Mouse (Mus musculus) erythroid progenitor cell, adult 5-6 weeks (primary cell): ENCODE data around the gene Acadvl. TPM values are rescaled to one million over a fixed set of nuclear protein-coding genes. Genes with fewer than 3 reads are reported as not detected.

ENCODE experiments used
- ATAC-seq: replicated peaks from 2 replicates; pipeline ENCODE4 v1.8.0; 2016; ENCODE audit warnings: moderate number of reproducible peaks, mild to moderate bottlenecking, moderate TSS enrichment, inconsistent platforms; ENCODE audit not compliant: poor library complexity, low FRiP score, severe bottlenecking
- total RNA-seq, 2 experiments: library from RNA; stranded (forward) in 1 of 2; stranded (reverse) in 1 of 2; fragments of 150-400 nt in 1 of 2; fragments of 186-747, 209-891 nt in 1 of 2; gene quantifications; 2 replicates each; pipeline versions ENCODE4 v1.2.3 to v1.2.4; 2015 to 2017; ENCODE audit warnings: low replicate concordance in 2 of 2

Gene Acadvl
- total RNA-seq (2015; ENCODE audit: low replicate concordance), result 24.9 and 52.8 TPM in 2 replicates
- 20.7 and 23.4 TPM in 2 replicates for total RNA-seq (2017; ENCODE audit: low replicate concordance)

DNA sequence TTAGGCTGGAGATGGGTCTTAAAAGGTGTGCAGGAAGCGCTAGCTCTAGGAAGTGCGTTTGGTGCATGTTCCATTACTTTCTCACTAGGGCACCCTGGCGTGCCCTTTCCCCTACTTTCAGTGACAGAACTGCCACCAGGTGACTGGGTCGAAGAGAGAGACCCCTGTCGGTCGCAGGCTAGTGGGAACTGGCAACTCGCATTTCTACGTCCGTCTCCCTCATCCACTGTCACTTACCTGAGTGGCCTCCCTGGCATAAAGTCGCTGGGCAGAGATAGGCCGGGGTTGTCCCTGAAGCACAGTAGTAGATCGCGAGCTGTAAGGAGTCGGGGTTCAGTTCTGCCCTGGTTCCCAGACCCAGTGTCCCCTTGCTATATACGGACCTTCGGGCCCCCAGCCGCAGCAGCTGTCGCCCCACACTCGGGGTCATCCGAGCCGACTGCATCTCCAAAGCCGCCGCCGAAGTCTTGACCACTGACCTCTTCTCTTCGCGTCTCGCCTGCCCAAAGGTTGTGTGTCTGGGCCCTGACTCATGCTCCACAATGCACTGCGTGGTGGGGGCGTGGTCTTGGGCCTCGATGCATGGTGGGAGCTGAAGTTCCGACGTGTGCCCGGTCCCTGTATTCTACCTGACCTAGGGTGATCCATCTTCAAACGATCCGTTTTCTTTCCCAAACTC is at the start of gene Acadvl:
Gene Acadvl (minus strand): TSS at position 532 of the 679 bp plus-strand sequence.
- ATAC-seq, result peak; percentile 95

DNA sequence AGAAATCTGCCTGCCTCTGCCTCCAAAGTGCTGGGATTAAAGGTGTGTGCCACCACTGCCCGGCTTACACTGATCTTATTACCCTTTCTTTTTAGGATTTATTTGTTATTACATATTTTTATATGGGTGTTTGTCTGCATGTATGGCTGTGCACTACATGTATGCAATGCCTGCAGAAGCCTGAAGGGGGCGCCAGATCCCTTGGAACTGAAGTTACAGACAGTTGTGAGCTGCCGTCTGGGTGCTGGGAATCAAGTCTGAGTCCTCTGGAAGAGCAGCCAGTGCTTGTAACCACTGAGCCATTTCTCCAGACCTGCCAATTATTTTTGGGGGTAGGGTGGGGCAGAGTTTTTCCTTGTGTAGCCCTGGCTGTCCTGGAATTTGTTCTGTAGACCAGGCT is 47.8 kb upstream of the Acadvl start:
- ATAC-seq, result no peak

DNA sequence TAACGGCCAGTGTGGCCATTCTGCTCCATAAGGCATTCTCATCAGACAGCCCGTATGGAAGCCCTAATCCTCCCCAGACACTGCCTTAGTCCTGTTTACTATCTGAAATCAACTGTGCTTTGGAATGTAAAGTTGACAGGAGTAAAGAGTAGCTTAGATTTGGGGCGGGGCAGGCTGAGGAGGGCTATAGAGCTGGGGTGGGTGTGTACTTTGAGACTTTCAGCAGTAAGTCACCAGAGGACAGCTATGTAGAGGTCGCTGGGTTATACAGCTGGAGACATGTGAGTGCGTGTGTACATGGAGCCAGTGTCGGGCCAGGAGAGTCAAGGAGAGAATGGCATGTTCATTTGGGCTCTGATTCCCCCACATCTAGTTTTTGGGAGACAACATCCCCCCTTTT is 44.7 kb upstream of the Acadvl start:
- ATAC-seq, result no peak

DNA sequence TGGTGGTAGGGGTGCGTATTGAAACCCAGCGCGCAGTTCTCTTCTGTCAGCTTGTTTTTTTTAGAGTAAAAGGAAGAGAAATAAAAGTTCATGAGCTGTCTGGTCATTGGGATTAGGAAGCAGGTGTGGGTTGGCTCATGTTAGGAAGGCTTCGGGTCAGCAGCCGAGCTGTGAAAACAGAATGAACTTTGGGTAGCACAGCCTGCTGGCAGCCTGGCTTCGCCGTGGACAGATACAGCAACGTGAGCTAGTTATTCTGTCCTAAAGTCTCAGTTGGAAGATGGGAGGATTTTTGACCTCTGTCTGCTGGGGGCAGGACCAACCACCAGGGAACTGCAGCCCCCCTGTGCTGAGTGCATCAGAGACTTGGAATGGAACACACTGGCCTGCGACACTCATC is 42.6 kb upstream of the Acadvl start:
- no peak for ATAC-seq

DNA sequence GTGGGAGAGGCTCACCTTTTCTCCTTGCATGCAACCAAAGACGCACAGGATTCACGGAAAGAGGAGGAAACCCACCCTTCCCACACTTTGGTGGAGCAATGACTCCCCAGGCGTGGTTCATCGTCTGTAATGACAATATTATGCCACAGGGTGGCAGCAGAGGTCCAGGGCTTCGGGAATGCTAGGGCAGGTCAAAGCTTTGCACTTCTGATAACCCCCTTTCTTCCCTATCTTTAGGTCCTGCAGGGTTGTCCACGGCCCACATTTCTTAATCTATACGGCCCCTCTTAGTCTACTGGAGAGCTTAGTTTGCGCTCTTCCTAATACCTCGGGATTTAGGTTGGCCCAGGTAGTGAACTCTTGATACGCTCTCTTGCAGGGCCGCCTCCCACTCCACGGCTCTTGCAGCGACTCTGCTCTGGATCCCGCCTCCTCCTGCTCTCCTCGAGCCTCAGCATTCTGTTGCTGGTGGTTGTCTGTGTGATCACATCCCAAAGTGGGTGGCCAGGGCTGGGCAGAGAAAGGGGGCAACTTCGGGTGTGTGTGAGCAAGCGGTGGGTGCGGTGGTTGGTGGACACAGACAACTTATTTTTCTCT is 40.5 kb upstream of the Acadvl start:
- peak; percentile 73 for ATAC-seq

DNA sequence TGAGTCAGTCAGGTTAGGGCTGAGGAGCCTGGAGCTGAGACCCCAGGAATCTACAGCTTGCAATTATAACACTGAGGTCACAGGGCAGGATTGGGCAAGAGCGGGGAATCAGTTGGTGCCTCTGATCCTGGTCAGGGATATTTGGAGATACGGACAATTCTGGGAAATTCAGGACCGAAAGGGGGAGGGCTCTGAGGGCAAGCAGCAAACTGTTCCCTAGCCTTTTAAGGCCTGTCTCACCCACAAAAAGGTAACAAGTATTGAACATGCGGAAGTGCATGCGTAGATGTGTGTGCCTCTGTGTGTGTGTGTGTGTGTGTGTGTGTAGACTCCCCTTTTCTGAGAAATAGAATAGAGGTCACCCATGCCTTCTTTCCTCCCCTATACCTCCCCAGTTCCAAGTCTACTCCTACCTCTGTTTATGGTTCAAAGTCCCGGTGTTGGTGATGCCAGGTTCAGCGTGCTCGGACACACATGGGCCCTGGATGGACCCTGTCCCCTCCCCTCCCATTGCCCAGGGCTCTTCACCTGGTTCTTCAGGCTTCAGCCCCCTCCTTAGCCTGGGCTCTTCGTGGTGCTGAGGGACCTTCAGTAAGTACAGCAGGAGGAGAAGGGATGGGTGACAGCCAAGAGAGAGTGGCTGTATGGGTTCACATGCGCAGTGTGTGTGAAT is 38.8 kb upstream of the Acadvl start, which contains the start of gene Asgr1:
Gene Asgr1 (plus strand): TSS at position 188 of the 673 bp plus-strand sequence.
- ATAC-seq, result no peak

DNA sequence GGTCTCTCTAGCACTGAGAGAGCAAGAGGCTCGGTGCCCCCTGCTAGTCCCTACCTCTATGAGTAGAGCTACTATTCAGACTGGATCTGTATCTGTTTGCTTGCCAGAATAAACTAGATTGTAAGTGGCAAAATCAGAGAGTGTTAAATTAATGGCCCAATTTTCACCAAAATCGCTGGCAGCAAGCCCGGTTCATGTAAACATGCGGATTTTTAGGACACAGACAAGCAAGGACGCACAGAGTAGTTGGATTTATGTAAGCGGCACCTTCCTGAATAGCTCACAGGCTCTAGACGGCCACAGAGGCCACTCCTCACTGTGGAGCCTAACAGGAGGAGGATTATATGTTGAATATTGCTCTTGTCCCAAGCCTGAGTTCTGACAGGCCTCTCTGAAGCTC is 37.9 kb upstream of the Acadvl start:
- ATAC-seq, result no peak

DNA sequence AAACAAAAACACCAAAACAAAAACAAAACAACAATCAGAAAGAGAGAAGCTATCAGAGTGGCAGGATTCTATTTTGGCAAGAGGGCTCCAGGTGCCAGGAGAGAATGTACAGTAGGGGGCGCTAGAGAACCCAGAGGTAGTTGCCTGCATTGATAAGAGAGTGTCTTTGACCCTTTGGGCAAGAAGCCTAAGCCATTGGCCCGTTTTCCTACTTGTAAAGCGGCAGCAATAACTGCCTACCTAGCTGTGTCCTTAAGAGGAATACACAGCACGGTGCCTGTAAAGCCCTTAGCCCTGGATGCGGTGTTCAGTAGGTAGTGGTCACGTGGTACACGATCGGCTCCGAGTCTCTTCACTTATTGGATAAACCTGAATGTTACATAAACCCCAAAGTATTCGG is 34.6 kb upstream of the Acadvl start:
- no peak for ATAC-seq

DNA sequence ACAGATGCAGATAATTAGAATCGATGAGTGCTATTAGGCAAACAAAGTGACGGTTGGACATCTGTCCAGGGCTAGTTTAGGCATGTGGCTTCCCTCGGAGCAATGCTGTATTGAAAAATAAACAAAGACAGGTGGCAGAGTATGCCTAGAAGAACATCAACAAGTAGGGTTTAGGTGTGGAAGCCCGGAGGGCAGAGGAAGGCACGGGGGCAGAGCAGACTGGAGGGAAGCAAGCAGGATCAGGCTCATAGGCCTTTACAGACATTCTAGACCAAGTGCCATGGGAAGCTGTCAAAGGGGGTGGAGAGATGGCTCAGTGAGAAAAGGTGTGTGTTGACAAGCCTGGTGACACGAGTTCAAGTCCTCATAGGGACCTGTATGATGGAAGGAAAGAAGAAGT is 34.2 kb upstream of the Acadvl start:
- no peak for ATAC-seq

DNA sequence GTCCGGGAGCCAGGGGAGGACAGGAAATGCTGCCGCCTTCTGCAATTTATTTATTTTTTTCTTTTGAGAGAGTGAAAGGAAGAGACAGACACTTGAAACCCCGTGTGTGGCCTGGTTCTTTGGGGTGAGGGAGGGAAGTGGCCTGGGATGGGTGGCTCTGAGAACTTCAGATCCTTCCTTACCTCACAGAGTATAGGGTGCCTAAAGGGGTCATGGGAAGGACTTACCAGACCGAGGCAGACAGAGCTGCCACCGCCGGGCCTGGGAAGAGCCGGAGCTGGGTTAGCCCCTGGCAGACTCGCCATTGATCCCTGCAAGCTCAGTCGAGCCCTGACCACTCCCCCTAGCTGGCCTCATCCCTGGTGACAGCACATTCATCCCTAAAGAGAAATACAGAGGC is 30.2 kb upstream of the Acadvl start:
- no peak for ATAC-seq

DNA sequence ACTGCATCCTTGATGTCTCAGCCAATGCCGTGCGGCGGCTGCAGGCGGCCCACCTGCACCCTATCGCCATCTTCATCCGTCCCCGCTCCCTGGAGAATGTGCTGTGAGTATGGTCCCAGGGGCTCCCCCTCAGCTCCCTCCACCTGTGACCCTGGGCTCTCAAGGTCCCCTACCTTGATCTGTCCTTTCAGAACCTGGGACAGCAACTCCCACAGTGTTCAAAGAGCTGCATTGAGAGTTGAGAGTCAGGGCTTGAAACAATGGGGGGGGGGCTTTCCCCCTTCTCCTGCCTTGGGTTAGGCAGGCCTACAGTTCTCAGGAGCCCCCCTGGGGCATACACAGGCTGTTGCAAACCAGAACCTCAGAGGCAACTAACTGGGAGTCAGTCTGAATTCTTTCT is 28.5 kb upstream of the Acadvl start:
- no peak for ATAC-seq

DNA sequence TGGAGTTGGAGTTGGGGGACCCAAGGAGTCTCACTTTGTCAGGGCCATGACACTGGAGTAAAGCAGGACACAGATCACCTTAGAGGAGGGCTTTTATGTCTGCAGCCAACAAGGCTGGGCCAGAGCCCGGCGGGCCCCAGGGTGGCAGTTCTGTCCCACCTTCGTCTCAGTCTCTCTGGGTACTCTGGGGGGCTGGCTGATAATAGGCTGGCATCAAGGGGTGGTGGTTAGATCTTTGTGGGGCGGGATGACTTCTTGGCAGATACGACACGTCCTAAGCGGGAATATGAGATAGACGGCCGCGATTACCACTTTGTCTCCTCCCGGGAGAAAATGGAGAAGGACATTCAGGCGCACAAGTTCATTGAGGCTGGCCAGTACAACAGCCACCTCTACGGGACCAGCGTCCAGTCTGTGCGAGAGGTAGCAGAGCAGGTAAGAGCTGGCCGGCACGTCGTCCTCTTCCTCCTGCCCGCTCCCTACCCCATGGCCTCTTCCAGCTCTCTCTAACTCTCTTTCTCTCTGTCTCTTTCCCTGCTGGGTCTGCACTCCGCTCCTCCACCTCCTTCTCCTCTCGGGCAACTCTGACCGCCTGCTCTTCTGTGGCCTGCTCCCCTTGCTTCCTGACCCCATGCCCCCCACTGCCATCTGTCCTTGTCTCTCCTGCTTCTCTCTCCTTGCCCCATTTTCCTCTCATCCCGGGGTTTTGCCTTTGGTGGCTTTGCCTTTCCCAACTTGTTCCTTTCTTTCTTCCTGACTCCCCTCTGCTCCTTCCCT is 27.3 kb upstream of the Acadvl start:
- ATAC-seq, result no peak

DNA sequence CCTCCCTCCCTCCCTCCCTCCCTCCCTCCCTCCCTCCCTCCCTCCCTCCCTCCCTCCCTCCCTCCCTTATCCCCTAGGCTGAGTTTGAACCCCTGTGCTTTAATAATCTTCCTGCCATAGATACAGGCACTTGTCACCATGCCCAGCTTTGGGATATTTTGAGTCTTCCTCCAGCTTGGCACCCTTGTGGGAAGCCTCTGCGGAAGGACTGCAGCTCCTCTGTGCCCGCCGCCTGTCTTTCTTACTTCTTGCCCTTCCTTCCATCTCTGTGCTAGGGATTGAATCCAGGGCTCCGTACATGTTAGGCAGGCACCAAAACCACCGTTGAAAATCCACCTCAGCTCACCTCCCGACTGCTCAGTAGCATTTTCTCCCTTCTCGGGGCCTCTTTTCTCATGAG is 25.0 kb upstream of the Acadvl start:
- ATAC-seq, result no peak

DNA sequence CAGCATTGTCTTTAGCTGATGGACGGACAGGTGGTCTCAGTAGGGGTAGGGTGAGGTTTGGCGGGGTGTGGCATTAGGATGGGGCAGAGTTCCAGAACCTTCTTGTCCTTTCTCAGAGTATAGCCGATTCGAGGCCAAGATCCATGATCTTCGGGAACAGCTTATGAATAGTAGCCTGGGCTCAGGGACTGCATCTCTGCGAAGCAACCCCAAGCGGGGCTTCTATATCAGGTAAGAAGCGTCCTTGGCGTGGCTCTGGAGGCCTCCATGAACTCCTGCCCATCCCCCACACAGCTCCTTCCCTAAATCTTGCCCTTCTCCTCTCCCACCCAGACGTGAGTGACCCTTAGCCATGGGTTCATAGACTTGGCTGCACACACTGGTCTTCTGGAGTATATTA is 24.4 kb upstream of the Acadvl start:
- ATAC-seq, result no peak

DNA sequence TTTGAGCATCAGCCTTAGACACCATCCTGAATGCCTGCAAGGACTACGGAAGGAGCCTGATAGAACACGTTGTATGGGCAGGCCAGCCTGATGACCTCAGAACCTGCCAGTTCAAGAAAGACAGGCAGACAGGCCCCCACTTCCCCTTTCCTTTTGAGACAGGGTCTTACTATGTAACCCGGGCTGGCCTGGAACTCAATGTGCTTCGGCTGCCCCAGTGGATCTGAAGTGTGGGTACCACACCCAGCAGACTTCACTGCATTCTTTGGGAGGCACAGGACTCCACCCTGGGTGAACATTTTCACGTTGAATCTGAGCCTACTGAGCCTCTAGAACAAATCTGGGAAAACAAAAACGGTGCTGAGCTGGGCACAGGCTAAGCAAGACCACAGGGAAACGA is 23.0 kb upstream of the Acadvl start:
- no peak for ATAC-seq

DNA sequence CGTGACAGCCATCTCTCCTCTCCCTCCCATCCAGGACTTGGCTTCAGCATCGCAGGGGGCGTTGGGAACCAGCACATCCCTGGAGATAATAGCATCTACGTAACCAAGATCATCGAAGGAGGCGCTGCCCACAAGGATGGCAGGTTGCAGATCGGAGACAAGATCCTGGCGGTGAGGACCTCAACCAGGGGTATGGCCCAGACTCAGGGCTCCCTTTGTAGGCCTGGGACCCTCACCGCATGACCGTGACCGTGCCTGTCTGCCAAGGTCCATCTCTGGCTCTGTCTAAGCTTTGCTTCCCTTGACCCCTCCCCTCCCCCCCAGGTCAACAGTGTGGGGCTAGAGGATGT is 16.1 kb upstream of the Acadvl start:
- no peak for ATAC-seq

DNA sequence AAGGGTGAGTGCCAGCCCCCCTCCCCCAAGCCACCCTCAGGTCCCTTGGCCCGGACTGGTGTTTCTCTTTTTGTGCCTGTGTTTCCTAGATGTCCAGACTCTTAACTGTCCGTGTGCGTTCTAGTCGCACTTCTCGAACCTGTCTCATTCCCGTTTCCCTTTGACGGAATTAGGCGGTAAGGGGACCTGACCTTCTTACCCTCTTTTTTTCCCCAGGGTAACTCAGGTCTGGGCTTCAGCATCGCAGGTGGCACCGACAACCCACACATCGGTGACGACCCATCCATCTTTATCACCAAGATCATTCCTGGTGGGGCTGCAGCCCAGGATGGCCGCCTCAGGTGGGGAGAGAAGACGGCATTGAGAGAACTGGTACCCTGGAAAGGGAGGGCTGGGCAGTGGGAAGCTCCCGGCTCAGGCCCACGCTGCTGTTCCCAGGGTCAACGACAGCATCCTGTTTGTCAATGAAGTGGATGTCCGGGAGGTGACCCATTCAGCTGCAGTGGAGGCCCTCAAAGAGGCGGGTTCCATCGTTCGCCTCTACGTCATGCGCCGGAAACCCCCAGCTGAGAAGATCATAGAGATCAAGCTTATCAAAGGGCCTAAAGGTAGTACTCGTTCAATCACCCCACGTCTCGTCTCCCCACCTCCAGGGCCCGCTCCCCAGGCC is 15.6 kb upstream of the Acadvl start:
- ATAC-seq, result no peak

DNA sequence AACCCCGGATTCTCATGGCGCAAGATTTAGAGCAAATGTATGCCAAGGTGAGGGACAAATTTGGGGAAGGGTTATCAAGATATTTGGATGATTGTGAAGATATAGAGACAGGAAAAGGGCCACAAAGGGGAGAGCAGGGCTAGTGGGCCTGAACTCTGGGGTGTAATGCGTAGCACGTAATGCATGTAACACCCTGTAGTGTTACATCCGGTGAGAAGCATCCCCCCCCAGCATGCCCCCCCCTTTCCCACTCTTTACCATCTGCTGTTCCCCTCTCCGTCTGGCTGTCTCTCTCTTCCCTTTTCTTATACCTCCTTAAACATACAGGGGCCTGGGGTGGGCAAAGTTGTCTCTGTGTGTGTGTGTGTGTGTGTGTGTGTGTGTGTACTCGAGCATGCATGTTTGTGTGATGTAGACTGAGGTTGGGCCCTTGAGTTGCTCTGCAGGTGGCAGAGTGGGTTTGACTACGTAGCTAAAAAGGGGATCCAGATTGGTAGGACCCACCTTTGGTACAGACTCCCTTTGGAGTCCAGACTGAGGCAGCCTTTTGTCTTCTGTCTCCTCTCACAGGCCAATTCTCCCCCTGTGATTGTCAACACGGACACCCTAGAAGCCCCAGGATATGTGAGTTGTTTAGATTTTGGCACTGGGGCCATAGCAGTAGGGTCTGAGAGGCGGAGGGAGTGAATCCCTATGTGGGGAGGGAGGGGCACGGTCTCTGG is 14.8 kb upstream of the Acadvl start:
- no peak for ATAC-seq

DNA sequence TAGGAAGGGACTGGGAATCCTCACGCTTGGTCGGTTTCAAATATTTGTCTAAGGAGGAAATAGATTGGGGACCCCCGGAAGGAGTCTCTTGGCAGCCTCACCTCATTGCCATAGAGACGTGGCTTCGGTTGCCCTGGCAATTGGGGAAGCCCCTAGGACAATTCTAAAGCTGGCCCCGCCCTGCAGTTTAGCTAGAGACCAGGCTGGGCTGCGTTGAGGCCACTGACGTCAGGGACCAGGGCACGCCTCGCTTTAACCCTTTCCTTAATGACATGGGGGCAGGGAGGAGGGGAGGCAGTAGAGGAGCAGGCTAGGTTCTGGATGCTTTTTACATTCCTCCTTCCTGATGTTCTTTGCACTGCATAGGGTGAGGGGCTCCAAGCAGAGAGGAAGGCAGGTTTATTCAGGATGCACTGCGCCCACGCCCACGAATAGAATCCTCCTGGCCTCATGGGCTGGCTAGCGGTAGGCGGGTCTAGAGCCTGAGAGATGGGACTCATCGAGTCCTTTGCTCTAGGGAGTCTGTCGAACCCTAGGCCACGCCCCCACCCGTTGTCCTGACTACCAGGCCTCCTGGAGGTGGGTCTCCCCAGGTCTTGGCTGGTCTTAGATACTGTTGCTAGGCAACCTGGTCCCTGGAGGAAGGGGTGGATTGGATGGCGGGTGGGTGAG is 14.1 kb upstream of the Acadvl start:
- ATAC-seq, result no peak
